Mouse (Mus musculus) ES-E14 (cell line): ENCODE data around the gene Itga9. TPM values are rescaled to one million over a fixed set of nuclear protein-coding genes. Genes with fewer than 3 reads are reported as not detected.

Experiments
- DNase-seq: peaks from one replicate; pipeline ENCODE4 v3.0.0-alpha.2; 2013; ENCODE audit warnings: low read depth, low spot score
- H3K27ac ChIP-seq: 2 replicates; pipeline ENCODE4 v1.5.1; 2012; ENCODE audit warnings: low read depth, mild to moderate bottlenecking, low read length, moderate library complexity, mixed read lengths; ENCODE audit not compliant: poor library complexity, insufficient read depth, severe bottlenecking
- H3K36me3 ChIP-seq: 2 replicates; pipeline ENCODE4 v1.6.1; 2012; ENCODE audit warnings: mild to moderate bottlenecking, low read length, moderate library complexity, mixed read lengths; ENCODE audit not compliant: control insufficient read depth, poor library complexity, insufficient read depth, severe bottlenecking
- H3K4me1 ChIP-seq, 2 experiments: fragments of 150-350 bp in 1 of 2; sonication (generic) in 1 of 2; 2 replicates each; pipeline ENCODE4 v1.6.1; 2012; ENCODE audit warnings: low read length in 2 of 2, mild to moderate bottlenecking in 1 of 2, mixed read lengths in 1 of 2; ENCODE audit not compliant: control insufficient read depth in 2 of 2, insufficient read depth in 2 of 2, poor library complexity in 1 of 2
- H3K4me3 ChIP-seq, 2 experiments: fragments of 150-350 bp in 1 of 2; sonication (generic) in 1 of 2; 2 replicates each; pipeline ENCODE4 v1.5.1; 2012; ENCODE audit warnings: low read length in 2 of 2, low read depth in 1 of 2, mild to moderate bottlenecking in 1 of 2, mixed read lengths in 1 of 2; ENCODE audit not compliant: insufficient read depth in 1 of 2, poor library complexity in 1 of 2, severe bottlenecking in 1 of 2
- H3K9ac ChIP-seq: 2 replicates; pipeline ENCODE4 v1.6.1; 2012; ENCODE audit warnings: low read depth, mild to moderate bottlenecking, low read length, mixed read lengths; ENCODE audit not compliant: poor library complexity, insufficient read depth, severe bottlenecking
- H3K9me3 ChIP-seq: fragments of 150-350 bp; sonication (generic); 2 replicates; pipeline ENCODE4 v1.6.1; 2012; ENCODE audit warnings: low read depth, mild to moderate bottlenecking, low read length; ENCODE audit not compliant: control insufficient read depth, insufficient read depth
- CHD2 ChIP-seq: IDR thresholded peaks from 2 replicates; pipeline ENCODE4 v1.6.1; 2014; ENCODE audit warnings: mild to moderate bottlenecking, low read depth, low read length, inconsistent platforms
- HCFC1 ChIP-seq: IDR thresholded peaks from 2 replicates; pipeline ENCODE4 v1.6.1; 2012; ENCODE audit warnings: low read length, inconsistent platforms, borderline replicate concordance; ENCODE audit not compliant: insufficient read depth
- MAFK ChIP-seq: IDR thresholded peaks from 2 replicates; pipeline ENCODE4 v1.6.1; 2014; ENCODE audit warnings: mild to moderate bottlenecking, low read depth, low read length, inconsistent platforms; ENCODE audit not compliant: insufficient read depth
- ZC3H11A ChIP-seq: IDR thresholded peaks from 2 replicates; pipeline ENCODE4 v1.6.1; 2012; ENCODE audit warnings: low read depth, mild to moderate bottlenecking, inconsistent platforms, low read length, borderline replicate concordance
- ZNF384 ChIP-seq: IDR thresholded peaks from 2 replicates; pipeline ENCODE4 v1.6.1; 2012; ENCODE audit warnings: low read depth, low read length, inconsistent platforms
- in situ Hi-C, 2 experiments: fragments of 600-800 bp; cut with MboI; formaldehyde crosslinking; loops; one replicate each; pipeline ENCODE4 v1.15.1; 2025; ENCODE audit warnings: low sequenced_read_pairs in 2 of 2, inconsistent platforms in 1 of 2; ENCODE audit not compliant: unreplicated experiment in 2 of 2
- total RNA-seq: library from RNA; depleted of rRNA; stranded (reverse); fragments of 300-350 nt; gene quantifications from 2 replicates; pipeline ENCODE4 v1.2.3, GENCODE M21; 2012

Itga9 gene
- total RNA-seq, 1 experiment = 19.7 TPM

DNA sequence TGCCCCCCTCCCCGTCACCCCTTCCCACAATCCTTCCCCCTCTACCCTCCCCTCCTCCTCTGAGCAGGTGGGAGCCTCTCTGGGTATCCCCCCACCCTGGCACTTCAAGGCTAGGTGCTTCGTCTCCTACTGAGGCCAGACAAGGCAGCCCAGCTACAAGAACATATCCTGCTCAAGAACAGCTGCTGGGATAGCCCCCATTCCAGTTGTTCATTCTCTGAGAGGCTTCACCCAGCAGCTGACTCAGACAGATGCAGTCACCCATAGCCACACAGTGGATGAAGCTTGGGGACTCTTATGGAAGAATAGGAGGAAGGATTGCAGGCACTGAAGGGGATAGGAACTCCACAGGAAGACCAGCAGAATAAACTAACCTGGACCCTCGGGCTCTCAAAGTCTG lies 157.2 kb downstream of the Itga9 start:
- in situ Hi-C loops = no loop called here
- Histone ChIP-seq H3K36me3 (no peaks in the 10 kb centered on the region; the same call in 1 of the 2 replicates), H3K9me3 (no peaks in the 10 kb centered on the region), H3K4me3 (no peak overlapping the region), H3K27ac (no peak overlapping the region), H3K4me1 (no peaks in the 10 kb centered on the region; a peak in 1 of 4 replicates), H3K9ac (no peak overlapping the region)
- TF ChIP-seq HCFC1 (no peak), CHD2 (no peak), ZC3H11A (no peak), ZNF384 (no peak), MAFK (no peak)
- no peak for DNase-seq

DNA sequence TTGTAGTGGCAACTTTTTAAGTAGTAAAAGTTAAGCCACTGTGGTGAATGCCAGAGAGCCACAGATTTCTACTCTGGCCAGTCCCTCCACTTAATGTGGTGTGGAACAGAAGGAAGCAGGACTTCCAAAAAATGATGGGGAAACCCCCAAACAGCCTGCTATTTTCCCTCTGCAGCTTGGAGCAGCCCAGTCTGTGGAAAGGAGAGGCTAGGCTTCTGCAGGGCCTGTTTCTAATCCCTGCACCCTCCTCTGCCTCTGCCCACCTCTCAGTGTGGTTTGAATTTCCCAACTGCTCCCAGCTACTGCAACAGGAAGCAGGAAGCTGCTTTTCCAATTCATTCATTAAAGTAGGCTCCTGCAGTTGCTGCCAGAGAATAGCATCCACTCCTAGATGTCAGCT lies 158.6 kb downstream of the Itga9 start:
- Histone ChIP-seq H3K4me1 (no peaks in the 10 kb centered on the region; a peak in 1 of 4 replicates), H3K36me3 (no peaks in the 10 kb centered on the region), H3K9ac (no peak overlapping the region), H3K4me3 (no peak overlapping the region), H3K27ac (no peak overlapping the region), H3K9me3 (no peaks in the 10 kb centered on the region)
- DNase-seq = no peak
- TF ChIP-seq HCFC1 (no peak), ZNF384 (no peak), MAFK (no peak), ZC3H11A (no peak), CHD2 (no peak)
- in situ Hi-C loops = no loop called here

DNA sequence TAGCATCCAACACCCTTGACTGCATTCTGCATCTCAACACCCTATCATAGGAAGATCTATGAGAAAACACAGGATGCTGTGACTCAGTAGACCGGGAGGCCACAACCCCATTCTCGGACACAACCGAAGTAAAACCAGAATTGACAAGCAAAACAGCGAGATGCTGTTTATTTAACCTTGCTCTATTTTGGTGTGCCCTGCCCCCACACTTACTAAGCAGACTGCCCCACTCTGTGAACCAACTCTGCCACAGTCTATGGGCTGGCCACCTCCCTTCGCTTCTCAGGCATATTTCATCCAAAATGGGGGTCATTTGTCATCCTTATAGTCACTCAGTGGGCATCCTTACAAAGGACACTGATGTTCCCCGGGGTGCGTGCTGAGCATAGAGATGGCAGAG lies 160.5 kb downstream of the Itga9 start:
- H3K27ac ChIP-seq = no peak overlapping the region
- no peak overlapping the region for H3K4me3 ChIP-seq
- no peaks in the 10 kb centered on the region for H3K9me3 ChIP-seq
- H3K36me3 ChIP-seq = no peaks in the 10 kb centered on the region
- no peaks in the 10 kb centered on the region; a peak in 1 of 4 replicates for H3K4me1 ChIP-seq
- no peak for DNase-seq
- in situ Hi-C loops = no loop called here
- TF ChIP-seq MAFK = no peak
- TF ChIP-seq CHD2 = no peak
- H3K9ac ChIP-seq = no peak overlapping the region

DNA sequence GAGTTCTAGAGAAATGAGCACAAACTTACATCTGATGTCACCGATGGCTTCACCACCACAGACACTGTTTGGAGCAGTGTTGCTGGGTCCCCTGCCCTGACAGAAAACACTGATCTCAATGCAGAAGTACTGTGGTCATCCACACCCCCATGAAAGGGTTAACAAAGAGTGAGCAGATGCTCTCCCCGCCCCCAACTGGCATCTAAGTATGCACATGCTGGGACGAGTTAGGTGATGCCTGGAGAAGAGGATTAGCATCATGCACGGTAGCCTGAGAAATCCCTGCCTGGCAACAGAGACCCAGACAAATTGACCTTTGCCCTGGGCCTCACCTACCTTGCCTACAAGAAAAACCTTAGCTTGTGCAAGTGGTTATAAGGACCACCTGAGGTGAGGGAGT lies 162.1 kb downstream of the Itga9 start:
- Histone ChIP-seq H3K4me3 (no peak overlapping the region), H3K4me1 (no peaks in the 10 kb centered on the region; a peak in 1 of 4 replicates), H3K36me3 (no peaks in the 10 kb centered on the region), H3K9ac (no peak overlapping the region), H3K9me3 (no peaks in the 10 kb centered on the region), H3K27ac (no peak overlapping the region)
- TF ChIP-seq ZC3H11A = no peak
- no peak for TF ChIP-seq CHD2
- TF ChIP-seq HCFC1 = no peak
- TF ChIP-seq MAFK = no peak
- TF ChIP-seq ZNF384 = no peak
- no peak for DNase-seq
- in situ Hi-C loops = no loop called here

DNA sequence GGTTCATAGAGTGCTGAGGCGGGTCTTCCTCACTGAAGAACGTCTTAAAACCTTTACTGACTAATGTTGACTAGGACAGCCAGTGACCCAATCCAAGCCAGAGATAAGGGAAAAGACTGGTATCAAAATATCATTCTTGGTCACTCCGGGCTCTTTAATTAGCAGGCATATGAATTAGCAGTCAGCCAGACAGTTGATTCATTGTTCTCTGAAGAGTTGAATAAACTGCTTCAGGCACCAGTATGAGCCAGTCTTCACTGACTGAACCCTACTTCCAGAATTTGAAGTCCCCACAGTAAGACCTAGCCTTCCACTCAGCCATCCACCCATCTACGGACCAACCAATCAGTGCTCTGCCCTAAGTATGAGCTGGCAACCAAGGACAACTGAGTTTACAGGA lies 163.9 kb downstream of the Itga9 start:
- Histone ChIP-seq H3K27ac (no peak overlapping the region), H3K9me3 (no peaks in the 10 kb centered on the region), H3K4me1 (no peaks in the 10 kb centered on the region; a peak in 1 of 4 replicates), H3K4me3 (no peak overlapping the region), H3K36me3 (no peaks in the 10 kb centered on the region), H3K9ac (no peak overlapping the region)
- no peak for TF ChIP-seq CHD2
- TF ChIP-seq ZC3H11A = no peak
- no peak for TF ChIP-seq MAFK
- TF ChIP-seq HCFC1 = no peak
- TF ChIP-seq ZNF384 = no peak
- in situ Hi-C loops = no loop called here
- DNase-seq = no peak
